Mouse (Mus musculus): ENCODE data around the gene AI464131. TPM values are rescaled to one million over a fixed set of nuclear protein-coding genes. Genes with fewer than 3 reads are reported as not detected.

The AI464131 gene
- polyA plus RNA-seq (2016; fragmentation: Nextera tagmentation; extraction: Ambion mirVana), result 0.57 and 0.98 TPM in 2 replicates

GRCm38 (mm10) chr4:41502986-41503412 is at the start of gene AI464131:
TSS of gene AI464131 (minus strand) at chr4:41503076.
- WGBS (ENCODE audit: insufficient replicate concordance), result under 1% methylated on average over 18 of the region's 18 CpGs
- Histone ChIP-seq H3K4me2 (peak within 1 kb of the TSS; percentile 73), H3K9ac (peak within 1 kb of the TSS; percentile 44), H3K36me3 (no peaks in the 10 kb centered on the region), H3K4me1 (peaks cover 41% of the 10 kb centered on the region), H3K27me3 (replicated peaks) (peaks cover 62% of the 10 kb centered on the region), H3K27ac (no peak within 1 kb of the TSS), H3K9me3 (replicated peaks) (no peaks in the 10 kb centered on the region), H3K4me3 (peak within 1 kb of the TSS; percentile 43)
- peak; percentile 92 for ATAC-seq

GRCm38 (mm10) chr4:41552529-41552928 is 49.7 kb upstream of the AI464131 start:
- no peak overlapping the region for H3K9ac ChIP-seq
- H3K4me1 ChIP-seq, result peaks cover 7% of the 10 kb centered on the region; the same call in 1 of the 2 replicates
- no peak overlapping the region for H3K4me2 ChIP-seq
- ATAC-seq, result no peak
- no peak overlapping the region for H3K4me3 ChIP-seq
- H3K27me3 ChIP-seq (replicated peaks), result no peaks in the 10 kb centered on the region
- H3K9me3 ChIP-seq (replicated peaks), result no peaks in the 10 kb centered on the region
- H3K27ac ChIP-seq, result no peak overlapping the region
- 27% methylated on average over 6 of the region's 6 CpGs for whole genome bisulfite sequencing (ENCODE audit: insufficient replicate concordance)
- H3K36me3 ChIP-seq, result no peaks in the 10 kb centered on the region

- ATAC-seq, result no peak
These were observed 44.2 kb upstream of the AI464131 start for GRCm38 (mm10) chr4:41547086-41547485.

GRCm38 (mm10) chr4:41545985-41546384 is 43.1 kb upstream of the AI464131 start:
- 21% methylated on average over 8 of the region's 8 CpGs for WGBS (ENCODE audit: insufficient replicate concordance)
- no peaks in the 10 kb centered on the region for H3K4me1 ChIP-seq
- no peak for ATAC-seq

More at GRCm38 (mm10) chr4:41547086-41547485, 44.2 kb upstream of the AI464131 start:
- no peaks in the 10 kb centered on the region for H3K36me3 ChIP-seq
- H3K4me2 ChIP-seq, result no peak overlapping the region
- WGBS (ENCODE audit: insufficient replicate concordance), result 64% methylated on average over 1 of the region's 1 CpGs
- no peaks in the 10 kb centered on the region for H3K9me3 ChIP-seq (replicated peaks)
- no peak overlapping the region for H3K4me3 ChIP-seq
- H3K9ac ChIP-seq, result no peak overlapping the region
- H3K4me1 ChIP-seq, result no peaks in the 10 kb centered on the region
- no peaks in the 10 kb centered on the region for H3K27me3 ChIP-seq (replicated peaks)
- H3K27ac ChIP-seq, result no peak overlapping the region

GRCm38 (mm10) chr4:41542136-41542535 is 39.3 kb upstream of the AI464131 start:
- Histone ChIP-seq H3K27me3 (replicated peaks) (no peaks in the 10 kb centered on the region), H3K4me3 (no peak overlapping the region), H3K4me2 (no peak overlapping the region), H3K9ac (no peak overlapping the region), H3K9me3 (replicated peaks) (no peaks in the 10 kb centered on the region), H3K4me1 (no peaks in the 10 kb centered on the region), H3K36me3 (no peaks in the 10 kb centered on the region), H3K27ac (no peak overlapping the region)
- ATAC-seq, result no peak
- WGBS (ENCODE audit: insufficient replicate concordance), result 62% methylated on average over 8 of the region's 8 CpGs

More at GRCm38 (mm10) chr4:41545985-41546384, 43.1 kb upstream of the AI464131 start:
- H3K27me3 ChIP-seq (replicated peaks), result no peaks in the 10 kb centered on the region
- no peaks in the 10 kb centered on the region for H3K9me3 ChIP-seq (replicated peaks)
- H3K27ac ChIP-seq, result no peak overlapping the region
- H3K36me3 ChIP-seq, result no peaks in the 10 kb centered on the region
- H3K9ac ChIP-seq, result no peak overlapping the region
- H3K4me3 ChIP-seq, result no peak overlapping the region
- H3K4me2 ChIP-seq, result no peak overlapping the region

GRCm38 (mm10) chr4:41534866-41535265 is 32.0 kb upstream of the AI464131 start:
- ATAC-seq, result no peak
- H3K4me1 ChIP-seq, result no peaks in the 10 kb centered on the region
- WGBS (ENCODE audit: insufficient replicate concordance), result 45% methylated on average over 5 of the region's 5 CpGs

GRCm38 (mm10) chr4:41532420-41532819 is 29.5 kb upstream of the AI464131 start:
- Histone ChIP-seq H3K9me3 (replicated peaks) (no peaks in the 10 kb centered on the region), H3K4me1 (no peaks in the 10 kb centered on the region), H3K9ac (no peak overlapping the region), H3K36me3 (no peaks in the 10 kb centered on the region), H3K27me3 (replicated peaks) (0 out of 2 replicates have a peak, but pooled peaks cover 11% of the 10 kb centered on the region), H3K4me3 (no peak overlapping the region), H3K27ac (no peak overlapping the region), H3K4me2 (no peak overlapping the region)
- no peak for ATAC-seq
- 27% methylated on average over 6 of the region's 6 CpGs for WGBS (ENCODE audit: insufficient replicate concordance)

More at GRCm38 (mm10) chr4:41534866-41535265, 32.0 kb upstream of the AI464131 start:
- H3K27me3 ChIP-seq (replicated peaks), result no peaks in the 10 kb centered on the region
- no peak overlapping the region for H3K4me3 ChIP-seq
- no peak overlapping the region for H3K4me2 ChIP-seq
- H3K27ac ChIP-seq, result no peak overlapping the region
- no peak overlapping the region for H3K9ac ChIP-seq
- H3K9me3 ChIP-seq (replicated peaks), result no peaks in the 10 kb centered on the region
- H3K36me3 ChIP-seq, result no peaks in the 10 kb centered on the region

- peaks cover 19% of the 10 kb centered on the region; the same call in 1 of the 2 replicates for H3K27me3 ChIP-seq (replicated peaks)
- H3K4me3 ChIP-seq, result no peak overlapping the region
- H3K4me2 ChIP-seq, result no peak overlapping the region
- 59% methylated on average over 8 of the region's 8 CpGs for WGBS (ENCODE audit: insufficient replicate concordance)
- no peak overlapping the region for H3K27ac ChIP-seq
- H3K36me3 ChIP-seq, result no peaks in the 10 kb centered on the region
- H3K4me1 ChIP-seq, result no peaks in the 10 kb centered on the region
- no peaks in the 10 kb centered on the region for H3K9me3 ChIP-seq (replicated peaks)
- H3K9ac ChIP-seq, result no peak overlapping the region
- no peak for ATAC-seq
These were observed 25.1 kb upstream of the AI464131 start for GRCm38 (mm10) chr4:41527996-41528395.

GRCm38 (mm10) chr4:41527076-41527475 is 24.2 kb upstream of the AI464131 start:
- no peak overlapping the region for H3K4me3 ChIP-seq
- H3K9me3 ChIP-seq (replicated peaks), result no peaks in the 10 kb centered on the region
- 48% methylated on average over 13 of the region's 13 CpGs for WGBS (ENCODE audit: insufficient replicate concordance)
- H3K27me3 ChIP-seq (replicated peaks), result peaks cover 26% of the 10 kb centered on the region
- H3K27ac ChIP-seq, result no peak overlapping the region
- H3K36me3 ChIP-seq, result no peaks in the 10 kb centered on the region
- H3K9ac ChIP-seq, result no peak overlapping the region
- no peak for ATAC-seq
- no peak overlapping the region for H3K4me2 ChIP-seq
- no peaks in the 10 kb centered on the region for H3K4me1 ChIP-seq

- Histone ChIP-seq H3K4me2 (no peak overlapping the region), H3K36me3 (no peaks in the 10 kb centered on the region), H3K27me3 (replicated peaks) (peaks cover 31% of the 10 kb centered on the region), H3K9me3 (replicated peaks) (no peaks in the 10 kb centered on the region), H3K4me1 (no peaks in the 10 kb centered on the region), H3K9ac (no peak overlapping the region), H3K4me3 (no peak overlapping the region), H3K27ac (no peak overlapping the region)
- ATAC-seq, result no peak
- 52% methylated on average over 7 of the region's 7 CpGs for WGBS (ENCODE audit: insufficient replicate concordance)
These were observed 23.7 kb upstream of the AI464131 start for GRCm38 (mm10) chr4:41526553-41526952.

- ATAC-seq, result no peak
These were observed 22.0 kb upstream of the AI464131 start for GRCm38 (mm10) chr4:41524829-41525228.

GRCm38 (mm10) chr4:41523839-41524238 is 21.0 kb upstream of the AI464131 start:
- no peaks in the 10 kb centered on the region for H3K36me3 ChIP-seq
- H3K4me2 ChIP-seq, result no peak overlapping the region
- no peak for ATAC-seq
- H3K9ac ChIP-seq, result no peak overlapping the region
- H3K9me3 ChIP-seq (replicated peaks), result no peaks in the 10 kb centered on the region
- no peaks in the 10 kb centered on the region for H3K4me1 ChIP-seq
- no peak overlapping the region for H3K27ac ChIP-seq
- peaks cover 49% of the 10 kb centered on the region for H3K27me3 ChIP-seq (replicated peaks)
- WGBS (ENCODE audit: insufficient replicate concordance), result 63% methylated on average over 7 of the region's 7 CpGs
- no peak overlapping the region for H3K4me3 ChIP-seq

More at GRCm38 (mm10) chr4:41524829-41525228, 22.0 kb upstream of the AI464131 start:
- no peaks in the 10 kb centered on the region for H3K9me3 ChIP-seq (replicated peaks)
- WGBS (ENCODE audit: insufficient replicate concordance), result 50% methylated on average over 9 of the region's 9 CpGs
- no peaks in the 10 kb centered on the region for H3K36me3 ChIP-seq
- no peak overlapping the region for H3K9ac ChIP-seq
- no peak overlapping the region for H3K4me2 ChIP-seq
- H3K4me1 ChIP-seq, result no peaks in the 10 kb centered on the region
- H3K27ac ChIP-seq, result no peak overlapping the region
- H3K4me3 ChIP-seq, result no peak overlapping the region
- peaks cover 48% of the 10 kb centered on the region for H3K27me3 ChIP-seq (replicated peaks)

- Histone ChIP-seq H3K4me3 (no peak overlapping the region), H3K36me3 (no peaks in the 10 kb centered on the region), H3K9me3 (replicated peaks) (no peaks in the 10 kb centered on the region), H3K4me2 (no peak overlapping the region), H3K9ac (no peak overlapping the region), H3K27me3 (replicated peaks) (peaks cover 48% of the 10 kb centered on the region), H3K27ac (no peak overlapping the region), H3K4me1 (no peaks in the 10 kb centered on the region)
- no peak for ATAC-seq
- 35% methylated on average over 5 of the region's 5 CpGs for WGBS (ENCODE audit: insufficient replicate concordance)
These were observed 19.9 kb upstream of the AI464131 start for GRCm38 (mm10) chr4:41522788-41523187.
